In the genomic region with DNA sequence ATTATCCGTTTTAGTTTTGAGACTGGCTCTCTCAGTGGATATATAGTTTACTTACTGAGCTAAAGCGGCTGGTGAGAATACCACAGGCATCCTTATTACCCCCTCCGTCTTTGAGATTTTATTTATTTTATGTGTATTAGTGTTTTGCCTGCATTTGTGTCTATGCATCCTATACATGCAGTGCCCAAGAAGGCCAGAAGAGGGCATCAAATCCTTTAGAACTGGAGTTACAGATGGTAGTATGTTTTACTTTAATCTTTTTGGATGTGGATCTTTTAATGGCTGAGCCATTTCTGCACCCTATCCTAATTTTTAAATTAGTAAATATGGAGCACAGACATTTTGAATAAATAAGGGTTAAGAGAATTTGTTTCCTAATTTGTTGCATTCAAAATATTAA, we compare ENCODE assay signal across 9 mouse cellular contexts.
DNase-seq lines count a peak whose midpoint lies in the region; ATAC-seq and TF ChIP-seq lines count a peak whose summit lies in the region.
"Had no signal": no experiment of that assay in that cellular context is flagged by ENCODE, and none has a peak within 500 bp of the region (broad histone marks: within the 10 kb centered on the region; RNA-seq: fewer than 3 reads in every experiment).

No protein-coding gene starts in this region.

- WGBS in kidney, embryonic 15.5 days = 21% methylated on average over 3 of the region's 3 CpGs

- intact Hi-C loops in heart, postnatal 36 days (cut with DNase I) = loop anchor here (10.0 kb wide), 2 partner anchors 150 to 200 kb away; no protein-coding TSS in a partner anchor

- H3K9ac ChIP-seq in kidney, embryonic 15.5 days = no peak overlapping the region
- H3K9ac ChIP-seq: embryonic facial prominence, embryonic 13.5 days had no signal

- H3K4me3 ChIP-seq in kidney, embryonic 15.5 days (replicated peaks) = no peak overlapping the region
- no peak overlapping the region for H3K4me3 ChIP-seq in cortical plate, adult 2 months (ENCODE audit: insufficient read depth, low read length)
- H3K4me3 ChIP-seq: embryonic facial prominence, embryonic 13.5 days had no signal

- H3K4me2 ChIP-seq in kidney, embryonic 15.5 days = no peak overlapping the region
- H3K4me2 ChIP-seq: embryonic facial prominence, embryonic 13.5 days had no signal

- TF ChIP-seq POLR2A in cortical plate, adult 2 months (IDR thresholded peaks at IDR 0.05; ENCODE audit: extremely low read depth, insufficient read depth, low read length) = no peak

- no peak for ATAC-seq in kidney, embryonic 15.5 days (replicated peaks; ENCODE audit: low FRiP score)

- peak; percentile 26 for DNase-seq in kidney, adult 11 months
- peak; percentile 75 for DNase-seq in adipocyte (ENCODE audit: low spot score)
- DNase-seq in heart, postnatal 36 days = peak; percentile 46 to 65
- peak; percentile 28 to 59 for DNase-seq in left cerebral cortex, adult 8-10 months (ENCODE audit: low spot score in 2 of 2)
- DNase-seq in natural killer cell, adult 2 months (ENCODE audit: low spot score in 2 of 2) = peak; percentile 28 to 44
- peak; percentile 62 for DNase-seq in thymus, postnatal 25 days

- peak; percentile 37; the same call in 1 of the 2 replicates for TF ChIP-seq CTCF in cortical plate, adult 2 months (IDR thresholded peaks at IDR 0.05; ENCODE audit: extremely low read depth, insufficient read depth, low read length)

- H3K4me1 ChIP-seq in kidney, embryonic 15.5 days = no peaks in the 10 kb centered on the region
- no peaks in the 10 kb centered on the region for H3K4me1 ChIP-seq in cortical plate, adult 2 months (ENCODE audit: control insufficient read depth, insufficient read depth, low read length)
- H3K4me1 ChIP-seq: embryonic facial prominence, embryonic 13.5 days had no signal

- H3K9me3 ChIP-seq in kidney, embryonic 15.5 days (replicated peaks) = no peaks in the 10 kb centered on the region
- H3K9me3 ChIP-seq: embryonic facial prominence, embryonic 13.5 days had no signal

- H3K27ac ChIP-seq in kidney, embryonic 15.5 days = no peak overlapping the region
- no peak overlapping the region for H3K27ac ChIP-seq in cortical plate, adult 2 months (ENCODE audit: insufficient read depth, low read length)
- H3K27ac ChIP-seq: embryonic facial prominence, embryonic 13.5 days had no signal

- no peaks in the 10 kb centered on the region for H3K36me3 ChIP-seq in kidney, embryonic 15.5 days
- H3K36me3 ChIP-seq: embryonic facial prominence, embryonic 13.5 days had no signal

- H3K27me3 ChIP-seq in kidney, embryonic 15.5 days = no peaks in the 10 kb centered on the region
- H3K27me3 ChIP-seq: embryonic facial prominence, embryonic 13.5 days had no signal
